Mouse (Mus musculus) kidney, postnatal 14 days (tissue): ENCODE results near the gene Gm42957.
"Not testable (repeated sequence)": the region's sequence is repeated elsewhere in the genome, so short reads cannot be mapped to it uniquely, and the experiment has no call there.

Experiments used
- DNase-seq: peaks from one replicate; pipeline ENCODE4 v3.0.0; 2022; ENCODE audit warnings: mixed read lengths

Gm42957 gene

DNA sequence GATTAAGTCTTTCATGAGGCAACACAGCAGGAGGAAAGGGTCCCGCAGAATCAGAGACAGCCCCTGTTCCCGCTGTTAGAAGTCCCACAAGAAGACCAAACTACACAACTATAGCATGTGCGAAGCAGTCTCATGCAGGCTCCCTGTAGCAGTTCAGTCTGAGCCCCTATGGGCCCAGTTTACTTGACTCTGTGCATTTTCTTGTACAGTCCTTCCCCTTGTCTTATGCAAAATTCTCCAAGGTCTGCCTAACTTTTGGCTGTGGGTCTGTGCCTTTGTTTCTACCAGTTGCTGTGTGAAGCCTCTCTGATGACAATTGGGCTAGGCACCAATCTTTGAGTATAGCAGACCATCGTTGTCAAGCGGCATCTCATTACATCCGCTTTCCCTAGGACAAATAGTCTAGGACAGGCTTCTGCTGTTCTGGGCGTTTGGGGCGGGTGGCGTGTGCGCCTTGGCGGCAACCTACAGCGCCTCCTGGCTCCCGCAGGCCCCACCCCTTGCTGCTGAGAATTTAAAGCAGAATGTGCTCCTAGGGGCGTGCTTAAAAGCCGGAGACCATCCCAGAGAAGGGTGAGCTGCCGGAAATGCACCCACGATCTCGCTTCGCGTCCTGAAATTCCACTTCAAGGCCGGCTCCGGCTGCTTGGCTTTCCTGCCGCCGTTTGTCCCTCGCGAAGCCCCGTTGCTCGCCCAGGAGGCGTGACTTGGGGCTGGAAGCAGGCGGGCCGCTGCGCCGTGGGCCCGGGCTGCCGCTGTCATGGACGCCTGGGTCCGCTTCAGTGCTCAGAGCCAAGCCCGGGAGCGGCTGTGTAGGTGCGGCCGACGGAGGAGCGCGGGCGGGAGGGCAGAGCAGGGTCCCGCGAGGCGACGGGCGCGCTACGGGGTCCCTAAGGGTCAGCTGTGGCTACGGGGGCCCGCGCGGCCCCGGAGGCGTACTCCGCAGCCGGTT is at the start of gene Gm42957, which contains the start of gene Pex11b:
Gene Gm42957, plus strand, starts transcription at position 547 of the 952 bp plus-strand sequence.
Gene Pex11b, plus strand, starts transcription at position 449 of the 952 bp plus-strand sequence.
- peak; percentile 94 for DNase-seq

DNA sequence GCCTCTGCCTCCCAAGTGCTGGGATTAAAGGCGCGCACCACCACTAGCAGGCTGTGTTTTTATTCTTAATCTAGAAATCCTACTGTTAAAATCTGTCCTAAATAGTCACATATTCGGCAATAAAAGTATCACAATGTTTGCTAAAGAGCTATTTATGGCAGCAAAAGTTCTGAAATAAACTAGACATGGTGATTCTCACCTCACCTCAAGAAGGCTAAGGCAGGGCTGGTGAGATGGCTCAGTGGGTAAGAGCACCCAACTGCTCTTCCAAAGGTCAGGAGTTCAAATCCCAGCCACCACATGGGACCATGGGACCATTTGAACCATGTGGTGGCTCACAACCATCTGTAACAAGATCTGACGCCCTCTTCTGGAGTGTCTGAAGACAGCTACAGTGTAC is 44.6 kb upstream of the Gm42957 start:
- no peak for DNase-seq

GRCm38 (mm10) chr3:96593374-96593773 is 41.9 kb upstream of the Gm42957 start:
- no peak for DNase-seq

GRCm38 (mm10) chr3:96593790-96594560 is 41.3 kb upstream of the Gm42957 start, which contains the start of gene Polr3gl:
Gene Polr3gl (minus strand): TSS chr3:96594181.
- peak; percentile 95 for DNase-seq

DNA sequence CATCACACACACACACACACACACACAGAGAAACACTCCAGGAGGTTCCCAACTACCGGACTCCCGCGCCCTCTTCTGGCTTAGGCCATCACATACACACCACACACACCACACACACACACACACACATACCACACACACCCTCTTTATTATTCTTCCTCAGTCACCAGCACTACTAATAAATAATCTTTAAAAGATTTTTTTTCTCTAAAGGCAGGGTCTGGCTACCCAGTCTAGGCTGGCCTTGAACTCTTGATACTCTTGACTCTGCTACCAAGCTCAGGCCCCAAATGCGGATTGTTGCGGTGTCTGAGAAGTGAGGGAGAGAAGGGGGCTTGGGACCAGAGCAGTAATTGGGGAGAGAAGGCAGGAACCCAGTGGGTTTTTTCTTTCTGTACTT is 40.4 kb upstream of the Gm42957 start:
- DNase-seq, result no peak

DNA sequence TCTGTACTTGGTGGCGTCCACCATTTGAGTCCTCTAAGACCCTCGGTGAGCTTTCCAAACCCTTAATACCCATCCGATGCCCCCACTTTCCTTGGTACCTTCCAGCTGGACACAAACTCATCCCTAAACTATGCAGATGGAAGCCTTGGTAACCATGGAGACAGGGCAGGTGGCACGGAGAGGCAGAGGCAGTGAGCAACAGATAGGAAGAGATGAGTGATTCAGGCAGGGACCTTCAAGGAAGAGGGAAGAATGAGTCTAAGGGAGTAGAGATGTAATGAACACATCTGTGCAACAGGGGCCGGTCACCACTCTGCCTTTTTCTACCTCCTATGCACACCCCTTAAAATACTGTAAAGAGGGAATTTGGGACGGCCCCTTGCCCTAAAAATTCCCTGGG is 39.6 kb upstream of the Gm42957 start:
- DNase-seq, result no peak

GRCm38 (mm10) chr3:96596228-96596707 is 39.0 kb upstream of the Gm42957 start, which contains the start of gene Ankrd34a:
Gene Ankrd34a (plus strand): TSS chr3:96596636.
- DNase-seq, result peak; percentile 52

DNA sequence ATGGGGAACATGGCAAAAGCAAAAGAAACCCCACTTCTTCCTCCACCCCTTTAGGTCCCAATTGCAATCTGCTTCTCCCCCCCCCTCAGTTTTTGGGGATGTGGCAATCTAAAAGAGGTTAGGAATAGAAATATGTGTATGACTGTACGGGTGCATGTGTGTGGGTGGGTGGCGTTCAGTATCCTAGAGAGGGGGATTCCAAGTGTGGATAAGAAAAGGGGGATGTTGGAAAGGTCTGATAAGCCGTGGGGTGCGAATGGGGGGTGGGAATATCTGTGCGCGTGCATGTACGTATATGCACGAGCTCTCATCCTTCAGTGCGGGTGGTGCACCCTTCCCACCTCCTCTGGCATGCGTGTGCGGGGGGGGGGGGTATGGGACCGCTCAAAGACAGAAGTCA is 38.4 kb upstream of the Gm42957 start:
- no peak for DNase-seq

DNA sequence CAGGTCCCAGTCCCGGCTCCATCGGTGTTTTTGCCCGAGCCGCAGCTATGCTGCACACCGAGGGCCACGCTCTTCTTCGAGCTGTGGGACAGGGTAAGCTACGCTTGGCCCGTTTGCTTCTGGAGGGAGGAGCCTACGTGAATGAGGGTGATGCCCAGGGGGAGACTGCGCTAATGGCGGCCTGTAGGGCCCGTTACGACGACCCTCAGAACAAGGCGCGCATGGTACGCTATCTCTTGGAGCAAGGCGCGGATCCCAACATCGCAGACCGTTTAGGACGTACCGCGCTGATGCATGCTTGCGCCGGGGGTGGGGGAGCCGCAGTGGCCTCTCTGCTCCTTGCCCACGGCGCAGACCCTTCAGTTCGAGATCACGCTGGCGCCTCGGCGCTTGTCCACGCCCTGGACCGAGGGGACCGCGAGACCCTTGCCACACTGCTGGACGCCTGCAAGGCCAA is 37.8 kb upstream of the Gm42957 start:
- no peak for DNase-seq

- DNase-seq, result peak; percentile 81
Observed at GRCm38 (mm10) chr3:96598156-96599068, 36.9 kb upstream of the Gm42957 start.

DNA sequence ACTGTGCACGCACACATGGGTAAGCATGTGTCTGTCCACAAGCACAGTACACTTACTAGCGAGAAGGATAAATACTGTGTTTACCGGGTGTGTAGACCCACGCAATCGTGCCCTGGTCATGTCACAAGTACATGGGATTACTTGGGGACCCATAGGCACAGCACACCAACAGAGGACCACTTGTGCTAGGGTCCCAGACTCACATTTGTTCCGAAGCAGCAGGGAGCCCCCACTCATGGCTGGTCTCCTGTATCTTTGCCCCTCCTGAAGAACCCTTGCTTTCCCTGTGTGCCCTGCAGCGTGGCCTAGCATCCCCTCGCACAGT is 36.2 kb upstream of the Gm42957 start:
- DNase-seq, result no peak

GRCm38 (mm10) chr3:96599411-96599810 is 35.9 kb upstream of the Gm42957 start:
- DNase-seq, result no peak

GRCm38 (mm10) chr3:96600639-96601250 is 34.5 kb upstream of the Gm42957 start, which contains the start of gene Lix1l:
Gene Lix1l (plus strand): TSS chr3:96601149.
- DNase-seq, result peak; percentile 95

DNA sequence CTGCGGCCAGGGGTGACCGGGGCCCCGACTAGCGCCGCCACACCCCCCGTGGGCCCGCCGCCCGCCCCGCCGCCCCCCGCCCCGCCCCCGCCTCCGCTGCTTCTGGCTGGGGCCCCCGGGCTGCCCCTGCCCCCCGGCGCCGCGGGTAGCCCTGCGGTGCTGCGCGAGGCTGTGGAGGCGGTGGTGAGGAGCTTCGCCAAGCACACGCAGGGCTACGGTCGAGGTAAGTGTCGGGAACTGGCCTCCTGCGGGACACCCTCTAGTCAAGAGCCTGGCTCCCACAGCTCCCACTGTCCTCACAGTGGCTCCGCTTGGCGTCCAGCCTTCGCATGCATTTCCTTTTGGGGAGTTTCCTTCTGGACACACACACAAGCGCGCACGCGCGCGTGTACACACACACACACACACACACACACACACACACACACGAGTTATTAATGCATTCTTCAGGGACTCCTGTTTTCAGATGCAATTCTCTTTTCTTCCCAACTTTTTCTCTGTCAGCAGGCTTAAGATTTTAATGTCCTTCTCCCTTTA is 34.0 kb upstream of the Gm42957 start:
- DNase-seq, result peak; percentile 87

DNA sequence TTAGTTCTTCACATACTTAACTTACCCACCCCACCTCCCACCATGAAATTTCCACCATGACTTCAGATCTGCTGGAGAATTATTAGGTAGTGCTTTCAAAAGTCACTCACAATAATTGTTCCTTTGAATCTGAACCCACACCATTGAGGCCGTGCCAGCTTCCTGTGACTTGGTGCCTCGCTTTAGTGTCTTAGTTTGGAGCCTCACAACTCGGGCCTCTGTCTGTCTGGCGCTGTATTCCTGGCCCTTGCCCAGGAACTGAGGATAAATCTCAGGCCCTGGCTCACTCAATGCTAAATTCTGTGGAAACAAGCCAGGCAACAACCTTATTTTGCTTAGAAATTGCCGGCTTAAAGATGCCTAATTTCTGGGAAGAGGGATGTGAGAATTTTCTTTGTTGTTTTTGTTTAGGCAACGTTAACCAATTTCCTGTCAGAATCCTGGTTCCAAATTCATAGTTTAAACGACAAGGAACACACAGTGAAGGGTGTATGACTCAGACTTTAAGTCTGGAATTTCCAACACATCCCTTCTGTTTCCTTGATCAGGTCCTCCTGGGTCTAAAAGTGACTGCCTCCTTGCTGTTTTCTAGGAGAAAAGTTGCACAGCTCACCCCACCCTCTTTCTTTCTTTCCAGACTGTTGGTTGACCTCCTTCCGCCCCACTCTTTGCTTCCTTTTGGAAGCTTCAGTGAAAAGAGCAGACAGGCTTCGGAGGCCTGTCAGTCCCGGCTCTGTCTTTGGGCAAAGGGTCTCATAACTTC is 33.2 kb upstream of the Gm42957 start:
- DNase-seq, result peak; percentile 50

DNA sequence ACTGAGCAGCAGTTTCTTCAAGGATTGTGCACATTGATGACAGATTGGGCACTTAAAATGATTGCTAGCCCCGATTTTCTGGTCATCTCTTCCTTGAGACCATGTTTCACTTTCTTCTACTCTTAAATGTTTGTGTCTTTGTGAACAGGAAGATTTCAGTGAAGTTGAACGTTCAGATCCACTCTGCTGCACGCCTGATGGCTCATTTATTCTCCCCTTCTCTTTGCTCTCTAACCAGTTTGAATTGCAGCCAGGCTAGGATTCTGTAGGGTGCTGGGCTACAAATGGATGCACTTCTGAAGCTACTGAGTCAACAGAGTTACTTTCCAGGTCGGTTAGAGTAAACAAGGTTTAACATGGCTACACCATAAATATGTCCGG is 32.6 kb upstream of the Gm42957 start:
- no peak for DNase-seq

- no peak for DNase-seq
Observed at GRCm38 (mm10) chr3:96603311-96603710, 32.0 kb upstream of the Gm42957 start.

DNA sequence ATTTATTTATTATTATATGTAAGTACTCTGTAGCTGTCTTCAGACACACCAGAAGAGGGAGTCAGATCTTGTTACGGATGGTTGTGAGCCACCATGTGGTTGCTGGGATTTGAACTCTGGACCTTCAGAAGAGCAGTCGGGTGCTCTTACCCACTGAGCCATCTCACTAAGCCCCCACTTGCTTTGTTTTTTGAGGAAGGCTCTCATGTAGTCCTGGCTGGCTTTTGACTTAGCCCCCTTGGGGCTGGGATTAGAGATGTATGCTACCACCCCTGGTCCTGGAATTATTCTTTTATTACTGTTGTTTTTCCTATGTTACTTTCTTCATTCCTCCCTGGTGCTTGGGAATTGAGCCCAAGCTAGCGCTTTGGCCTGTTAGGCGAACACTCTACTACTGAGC is 29.3 kb upstream of the Gm42957 start:
- not testable (repeated sequence) for DNase-seq

DNA sequence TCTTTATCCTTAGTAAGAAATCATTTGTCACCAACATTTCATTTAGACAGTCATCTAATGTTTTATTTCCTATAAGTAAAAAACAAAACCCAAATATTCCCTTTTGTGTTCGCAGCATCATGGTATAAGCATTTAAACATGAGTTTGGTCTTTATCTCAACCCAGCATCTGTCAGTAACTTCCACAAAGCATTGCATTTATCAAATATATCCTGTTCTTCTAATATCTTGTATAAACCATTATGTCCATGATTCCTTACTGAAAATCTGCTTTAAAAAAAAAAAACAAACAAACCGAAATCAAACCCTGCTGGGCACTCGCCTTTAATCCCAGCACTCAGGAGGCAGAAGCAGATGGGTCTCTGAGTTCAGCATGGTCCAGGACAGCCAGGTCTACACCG is 28.7 kb upstream of the Gm42957 start:
- no peak for DNase-seq

GRCm38 (mm10) chr3:96617941-96618340 is 17.3 kb upstream of the Gm42957 start:
- DNase-seq, result no peak

DNA sequence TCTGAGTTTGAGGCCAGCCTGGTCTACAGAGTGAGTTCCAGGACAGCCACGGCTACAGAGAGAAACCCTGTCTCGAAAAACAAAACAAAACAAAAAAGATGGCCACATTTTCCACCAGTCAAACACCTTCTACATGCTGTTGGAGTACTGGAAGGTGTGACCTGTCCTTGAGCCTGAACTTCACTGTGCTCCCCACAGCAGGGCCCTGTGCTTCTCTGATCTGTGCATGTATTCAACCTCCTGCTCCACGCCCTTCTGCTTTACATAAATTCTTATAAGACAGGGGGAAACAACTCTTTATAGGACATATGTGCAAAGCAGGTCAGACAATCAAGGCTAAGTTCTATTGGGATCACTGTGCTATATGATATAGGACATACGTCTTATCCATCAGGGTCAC is 12.1 kb upstream of the Gm42957 start:
- DNase-seq, result no peak
